Mouse (Mus musculus): ENCODE results near the gene Arhgef16. TPM values are rescaled to one million over a fixed set of nuclear protein-coding genes. Genes with fewer than 3 reads are reported as not detected.

The Arhgef16 gene
- polyA plus RNA-seq, 1 experiment: 12.3 TPM

DNA sequence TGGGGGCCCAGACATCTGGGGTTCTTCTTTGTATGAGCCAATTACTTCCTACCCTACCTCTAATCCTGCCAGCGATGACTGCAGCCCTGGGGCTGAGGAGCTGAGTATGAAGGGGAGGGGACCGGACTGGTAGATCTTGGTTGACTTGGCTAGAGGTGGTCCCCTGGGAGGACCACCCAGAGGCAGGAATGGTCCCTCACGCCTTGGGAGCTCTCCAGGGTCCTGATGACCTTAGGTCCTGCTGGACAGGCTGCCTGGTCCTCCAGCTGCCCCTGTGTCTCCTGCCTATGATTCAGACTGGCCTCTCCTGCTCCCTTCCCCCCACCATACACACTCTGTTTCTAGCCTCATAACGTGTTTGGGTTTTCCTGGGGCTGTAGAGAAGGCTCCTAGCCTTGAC is 39.4 kb downstream of the Arhgef16 start:
- H3K27me3 ChIP-seq (ENCODE audit: control insufficient read depth, insufficient read depth, low read length): no peaks in the 10 kb centered on the region
- H3K4me3 ChIP-seq (ENCODE audit: control insufficient read depth, insufficient read depth, low read length): no peak overlapping the region
- H3K4me1 ChIP-seq (replicated peaks; ENCODE audit: control insufficient read depth, insufficient read depth, low read length): no peaks in the 10 kb centered on the region
- no peak for DNase-seq
- 72% methylated on average over 4 of the region's 4 CpGs for WGBS
- TF ChIP-seq POLR2A (IDR thresholded peaks at IDR 0.05; ENCODE audit: control insufficient read depth, extremely low read depth, insufficient read depth, low read length, poor library complexity) (no peak), CTCF (IDR thresholded peaks at IDR 0.05; ENCODE audit: borderline replicate concordance, control insufficient read depth, extremely low read depth, insufficient read depth, low read length, poor library complexity) (no peak)
- no peaks in the 10 kb centered on the region for H3K36me3 ChIP-seq (ENCODE audit: control insufficient read depth, insufficient read depth, low read length)
- no peak overlapping the region for H3K27ac ChIP-seq (ENCODE audit: control insufficient read depth, insufficient read depth, low read length)

DNA sequence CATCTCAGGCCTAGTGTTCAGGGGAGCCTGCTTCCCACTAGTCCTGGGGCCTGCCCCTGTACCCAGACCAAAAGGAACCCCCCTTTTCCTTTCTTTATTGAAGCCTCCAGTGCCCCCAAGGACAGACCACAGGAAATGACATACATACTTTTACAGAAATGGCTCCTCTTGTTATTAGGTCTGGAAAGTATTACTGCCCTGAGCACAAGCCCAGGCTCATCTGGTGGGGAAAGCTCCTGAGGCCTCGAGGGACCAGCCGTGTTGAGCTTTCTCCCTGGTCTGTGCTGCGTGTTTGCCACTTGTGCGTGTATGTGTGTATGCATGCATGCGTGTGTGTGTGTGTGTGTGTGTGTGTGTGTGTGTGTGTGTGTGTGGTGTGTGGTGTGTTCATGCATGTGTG is 40.7 kb downstream of the Arhgef16 start:
- Histone ChIP-seq H3K36me3 (ENCODE audit: control insufficient read depth, insufficient read depth, low read length) (no peaks in the 10 kb centered on the region), H3K27ac (ENCODE audit: control insufficient read depth, insufficient read depth, low read length) (no peak overlapping the region), H3K4me3 (ENCODE audit: control insufficient read depth, insufficient read depth, low read length) (no peak overlapping the region), H3K27me3 (ENCODE audit: control insufficient read depth, insufficient read depth, low read length) (no peaks in the 10 kb centered on the region), H3K4me1 (replicated peaks; ENCODE audit: control insufficient read depth, insufficient read depth, low read length) (no peaks in the 10 kb centered on the region)
- no peak for DNase-seq
- TF ChIP-seq POLR2A (IDR thresholded peaks at IDR 0.05; ENCODE audit: control insufficient read depth, extremely low read depth, insufficient read depth, low read length, poor library complexity) (no peak), CTCF (IDR thresholded peaks at IDR 0.05; ENCODE audit: borderline replicate concordance, control insufficient read depth, extremely low read depth, insufficient read depth, low read length, poor library complexity) (no peak)
- 88% methylated on average over 5 of the region's 5 CpGs for WGBS

DNA sequence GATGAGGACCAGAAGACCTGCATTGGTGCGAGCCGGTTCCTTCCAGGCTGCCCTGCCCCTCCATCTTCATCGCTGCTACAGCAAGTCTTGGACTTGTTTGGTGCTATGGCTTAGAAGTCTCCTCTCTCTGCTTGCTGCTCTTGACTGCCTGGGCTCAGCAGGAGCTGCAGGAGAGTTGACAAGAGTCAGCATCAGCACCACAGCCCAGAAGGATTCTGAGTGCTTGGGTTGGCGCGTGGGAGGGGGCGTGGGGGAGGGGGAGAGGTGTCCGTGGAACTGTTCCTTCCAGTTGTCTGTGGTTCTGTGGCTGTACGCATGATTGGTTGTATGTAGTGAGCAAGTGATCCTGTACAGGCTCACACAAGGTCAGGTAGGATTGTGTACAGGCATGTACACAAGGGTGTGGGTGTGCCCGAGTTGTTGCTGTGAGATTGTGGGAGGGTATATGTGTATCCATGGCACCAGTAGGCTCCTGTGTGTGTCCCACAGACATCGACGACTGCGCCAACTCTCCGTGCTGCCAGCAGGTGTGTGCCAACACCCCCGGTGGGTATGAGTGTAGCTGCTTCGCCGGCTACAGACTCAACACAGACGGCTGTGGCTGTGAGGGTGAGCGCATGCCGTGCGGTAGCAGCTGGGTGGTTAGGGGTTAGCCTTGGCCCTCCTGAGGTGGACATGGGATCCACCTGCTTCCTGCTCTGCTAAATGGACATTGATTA is 48.8 kb downstream of the Arhgef16 start:
- H3K27ac ChIP-seq (ENCODE audit: control insufficient read depth, insufficient read depth, low read length): no peak overlapping the region
- no peaks in the 10 kb centered on the region; the same call in 1 of the 2 replicates for H3K27me3 ChIP-seq (ENCODE audit: control insufficient read depth, insufficient read depth, low read length)
- WGBS: 88% methylated on average over 20 of the region's 20 CpGs
- no peak overlapping the region for H3K4me3 ChIP-seq (ENCODE audit: control insufficient read depth, insufficient read depth, low read length)
- TF ChIP-seq POLR2A (IDR thresholded peaks at IDR 0.05; ENCODE audit: control insufficient read depth, extremely low read depth, insufficient read depth, low read length, poor library complexity) (no peak), CTCF (IDR thresholded peaks at IDR 0.05; ENCODE audit: borderline replicate concordance, control insufficient read depth, extremely low read depth, insufficient read depth, low read length, poor library complexity) (no peak)
- no peaks in the 10 kb centered on the region for H3K36me3 ChIP-seq (ENCODE audit: control insufficient read depth, insufficient read depth, low read length)
- no peak for DNase-seq
- H3K4me1 ChIP-seq (replicated peaks; ENCODE audit: control insufficient read depth, insufficient read depth, low read length): no peaks in the 10 kb centered on the region

DNA sequence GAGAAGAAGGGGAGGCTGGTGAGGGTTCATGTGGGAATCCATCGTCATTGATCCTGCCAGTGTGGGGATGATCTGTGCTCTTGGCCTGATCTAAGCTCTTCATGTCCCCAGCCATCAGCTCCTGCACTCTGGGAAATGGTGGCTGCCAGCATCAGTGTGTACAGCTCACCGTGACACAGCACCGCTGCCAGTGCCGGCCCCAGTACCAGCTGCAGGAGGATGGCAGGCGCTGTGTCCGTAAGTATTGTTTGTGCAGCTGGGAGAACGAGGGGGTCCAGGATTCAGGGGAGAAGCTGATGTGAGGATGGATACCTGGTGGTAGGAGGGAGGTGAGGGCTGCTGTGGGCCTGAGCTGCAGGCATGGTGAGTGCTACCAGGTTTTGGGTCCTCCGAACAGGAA is 52.2 kb downstream of the Arhgef16 start:
- Histone ChIP-seq H3K4me3 (ENCODE audit: control insufficient read depth, insufficient read depth, low read length) (no peak overlapping the region), H3K4me1 (replicated peaks; ENCODE audit: control insufficient read depth, insufficient read depth, low read length) (no peaks in the 10 kb centered on the region), H3K36me3 (ENCODE audit: control insufficient read depth, insufficient read depth, low read length) (no peaks in the 10 kb centered on the region), H3K27me3 (ENCODE audit: control insufficient read depth, insufficient read depth, low read length) (no peaks in the 10 kb centered on the region; the same call in 1 of the 2 replicates), H3K27ac (ENCODE audit: control insufficient read depth, insufficient read depth, low read length) (no peak overlapping the region)
- 94% methylated on average over 8 of the region's 8 CpGs for WGBS
- TF ChIP-seq CTCF (IDR thresholded peaks at IDR 0.05; ENCODE audit: borderline replicate concordance, control insufficient read depth, extremely low read depth, insufficient read depth, low read length, poor library complexity) (no peak), POLR2A (IDR thresholded peaks at IDR 0.05; ENCODE audit: control insufficient read depth, extremely low read depth, insufficient read depth, low read length, poor library complexity) (no peak)
- DNase-seq: no peak

DNA sequence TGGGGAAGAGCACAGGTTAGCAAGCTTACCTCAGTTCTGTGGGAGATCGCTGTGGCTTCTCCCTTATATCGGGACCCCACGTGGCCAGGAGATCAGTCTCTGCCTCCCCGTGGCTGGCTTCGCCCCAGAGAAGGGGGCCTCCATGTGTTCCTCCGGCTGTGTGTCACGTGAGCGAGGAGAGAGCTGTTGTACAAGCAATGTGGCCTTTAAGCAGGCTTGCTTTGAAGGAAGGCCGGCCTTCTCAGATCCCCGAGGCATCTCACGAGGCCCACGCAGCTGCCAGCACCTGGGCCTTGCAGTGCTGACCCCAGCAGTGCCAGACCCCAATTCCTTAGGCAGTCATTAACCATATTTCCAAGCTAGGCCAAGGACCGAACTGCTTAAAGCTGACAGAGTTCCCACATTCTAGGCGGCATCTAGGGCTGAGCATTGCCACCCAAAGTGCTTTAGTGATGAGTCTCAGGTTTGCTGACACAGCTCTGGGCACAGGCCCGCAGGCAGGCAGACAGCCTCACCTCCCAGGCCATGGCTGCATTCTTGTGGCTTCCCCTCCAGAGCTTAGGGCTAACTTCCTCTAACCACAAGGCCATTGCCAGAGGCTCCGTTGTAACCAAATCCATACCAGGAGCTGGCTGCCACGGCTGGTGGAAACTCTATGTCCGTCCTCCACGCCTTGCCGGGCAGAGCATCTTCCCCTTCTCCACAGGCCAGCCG is 53.2 kb downstream of the Arhgef16 start:
- no peaks in the 10 kb centered on the region for H3K36me3 ChIP-seq (ENCODE audit: control insufficient read depth, insufficient read depth, low read length)
- H3K4me3 ChIP-seq (ENCODE audit: control insufficient read depth, insufficient read depth, low read length): no peak overlapping the region
- TF ChIP-seq POLR2A (IDR thresholded peaks at IDR 0.05; ENCODE audit: control insufficient read depth, extremely low read depth, insufficient read depth, low read length, poor library complexity) (no peak), CTCF (IDR thresholded peaks at IDR 0.05; ENCODE audit: borderline replicate concordance, control insufficient read depth, extremely low read depth, insufficient read depth, low read length, poor library complexity) (no peak)
- no peak overlapping the region for H3K27ac ChIP-seq (ENCODE audit: control insufficient read depth, insufficient read depth, low read length)
- no peaks in the 10 kb centered on the region; the same call in 1 of the 2 replicates for H3K27me3 ChIP-seq (ENCODE audit: control insufficient read depth, insufficient read depth, low read length)
- H3K4me1 ChIP-seq (replicated peaks; ENCODE audit: control insufficient read depth, insufficient read depth, low read length): no peaks in the 10 kb centered on the region
- DNase-seq: no peak
- WGBS: 71% methylated on average over 21 of the region's 21 CpGs

DNA sequence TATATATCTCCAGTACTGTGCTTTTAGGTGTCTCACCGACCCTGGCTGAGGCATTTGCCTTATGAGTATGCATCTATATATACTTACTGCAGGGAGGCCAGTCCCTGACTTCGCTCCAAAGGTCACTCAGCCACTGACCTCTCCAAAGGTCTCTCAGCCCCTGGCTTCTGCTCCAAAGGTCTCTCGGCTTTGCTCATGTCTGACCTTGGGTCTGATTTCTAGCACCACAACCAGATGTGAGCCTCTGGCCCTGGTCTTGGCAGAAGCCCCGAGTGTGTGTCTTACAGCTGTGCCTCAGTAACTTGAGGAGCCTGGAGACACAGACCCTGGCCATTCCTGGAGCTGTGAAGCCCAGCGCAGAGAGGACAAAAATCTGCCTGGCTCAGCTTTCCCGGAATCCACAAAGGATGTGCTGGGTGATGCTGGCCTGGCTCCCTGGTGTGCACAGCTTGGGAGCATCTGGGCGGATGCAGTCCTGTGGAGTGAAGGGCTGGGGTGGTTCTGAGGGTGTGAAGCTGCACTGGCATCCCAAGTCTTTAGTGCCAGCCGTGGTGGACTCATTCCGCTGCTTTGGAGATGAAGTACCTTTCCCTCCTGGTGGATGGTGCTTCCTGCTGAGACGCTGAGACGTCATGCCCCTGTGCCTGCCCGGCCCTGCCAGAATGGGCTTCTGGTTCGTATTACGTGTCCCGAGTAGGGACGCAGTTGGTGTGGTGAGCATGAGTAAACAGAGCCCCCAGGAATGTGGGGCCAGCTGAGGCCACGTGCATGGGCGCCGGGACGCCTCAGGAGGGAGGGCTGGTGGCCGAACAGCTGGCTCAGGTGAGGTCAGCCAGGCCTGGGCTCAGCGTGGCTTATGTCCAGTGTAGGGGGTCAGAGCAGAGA is 54.0 kb downstream of the Arhgef16 start:
- Histone ChIP-seq H3K4me1 (replicated peaks; ENCODE audit: control insufficient read depth, insufficient read depth, low read length) (no peaks in the 10 kb centered on the region), H3K4me3 (ENCODE audit: control insufficient read depth, insufficient read depth, low read length) (no peak overlapping the region), H3K27ac (ENCODE audit: control insufficient read depth, insufficient read depth, low read length) (no peak overlapping the region), H3K36me3 (ENCODE audit: control insufficient read depth, insufficient read depth, low read length) (no peaks in the 10 kb centered on the region), H3K27me3 (ENCODE audit: control insufficient read depth, insufficient read depth, low read length) (no peaks in the 10 kb centered on the region; the same call in 1 of the 2 replicates)
- TF ChIP-seq POLR2A (IDR thresholded peaks at IDR 0.05; ENCODE audit: control insufficient read depth, extremely low read depth, insufficient read depth, low read length, poor library complexity) (no peak), CTCF (IDR thresholded peaks at IDR 0.05; ENCODE audit: borderline replicate concordance, control insufficient read depth, extremely low read depth, insufficient read depth, low read length, poor library complexity) (no peak)
- WGBS: 86% methylated on average over 22 of the region's 22 CpGs
- DNase-seq: no peak
